Mouse (Mus musculus) thymus, adult 2 months (tissue): Measurements from ENCODE around the gene Grin1. TPM values are rescaled to one million over a fixed set of nuclear protein-coding genes. Genes with fewer than 3 reads are reported as not detected.
"Not testable (repeated sequence)": the region's sequence is repeated elsewhere in the genome, so short reads cannot be mapped to it uniquely, and the experiment has no call there.

Source experiments
- DNase-seq: peaks from one replicate; pipeline ENCODE4 v3.0.0; 2021
- H3K27ac ChIP-seq: fragments of 200-500 bp; 2 replicates; pipeline ENCODE4 v1.5.1; 2012; ENCODE audit warnings: low read length, control low read depth; ENCODE audit not compliant: control insufficient read depth, insufficient read depth
- H3K27me3 ChIP-seq: fragments of 200-500 bp; 2 replicates; pipeline ENCODE4 v1.6.1; 2012; ENCODE audit warnings: mild to moderate bottlenecking, low read length, moderate library complexity, mixed read lengths; ENCODE audit not compliant: control insufficient read depth, insufficient read depth
- H3K36me3 ChIP-seq: fragments of 200-500 bp; 2 replicates; pipeline ENCODE4 v1.6.1; 2012; ENCODE audit warnings: mild to moderate bottlenecking, low read length, moderate library complexity; ENCODE audit not compliant: control insufficient read depth, insufficient read depth
- H3K4me1 ChIP-seq: fragments of 200-500 bp; replicated peaks from 2 replicates; pipeline ENCODE4 v1.6.1; 2012; ENCODE audit warnings: low read length; ENCODE audit not compliant: control insufficient read depth, insufficient read depth
- H3K4me3 ChIP-seq: fragments of 200-500 bp; 2 replicates; pipeline ENCODE4 v1.5.1; 2012; ENCODE audit warnings: mild to moderate bottlenecking, low read length, control low read depth, moderate library complexity; ENCODE audit not compliant: control insufficient read depth, insufficient read depth
- CTCF ChIP-seq: fragments of 200-500 bp; IDR thresholded peaks from 2 replicates; pipeline ENCODE4 v1.5.1; 2012; ENCODE audit warnings: mild to moderate bottlenecking, control low read depth, low read length, moderate library complexity, borderline replicate concordance; ENCODE audit not compliant: control insufficient read depth, poor library complexity, insufficient read depth; ENCODE audit errors: extremely low read depth
- POLR2A ChIP-seq: fragments of 200-500 bp; IDR thresholded peaks from 2 replicates; pipeline ENCODE4 v1.6.1; 2012; ENCODE audit warnings: mild to moderate bottlenecking, low read length, control low read depth, moderate library complexity; ENCODE audit not compliant: control insufficient read depth, poor library complexity, insufficient read depth; ENCODE audit errors: extremely low read depth
- WGBS: fragments of 180-500 bp; shearing (Covaris S2); methylation state at CpG from one replicate; pipeline ENCODE4 v1.1.7; 2018; 5-methylcytosine and 5-hydroxymethylcytosine counted together
- polyA plus RNA-seq: library from polyadenylated mRNA; depleted of rRNA; stranded (reverse); fragments of >200 nt; gene quantifications from 2 replicates; pipeline ENCODE4 v1.2.3, GENCODE M21; 2012

Gene Grin1
- polyA plus RNA-seq, 1 experiment = 0.50 TPM

- peak; percentile 95 for DNase-seq
- Histone ChIP-seq H3K27me3 (no peaks in the 10 kb centered on the region), H3K4me1 (peaks cover 22% of the 10 kb centered on the region), H3K36me3 (no peaks in the 10 kb centered on the region), H3K4me3 (peak within 1 kb of the TSS; percentile 59), H3K27ac (no peak within 1 kb of the TSS)
- under 1% methylated on average over 39 of the region's 39 CpGs for WGBS
- TF ChIP-seq CTCF (no peak), POLR2A (peak; percentile 54)
Measured at GRCm38 (mm10) chr2:25262291-25262767, 56.7 kb downstream of the Grin1 start, which contains the start of gene Tprn. TSS of gene Tprn (plus strand) at chr2:25262618.

DNA sequence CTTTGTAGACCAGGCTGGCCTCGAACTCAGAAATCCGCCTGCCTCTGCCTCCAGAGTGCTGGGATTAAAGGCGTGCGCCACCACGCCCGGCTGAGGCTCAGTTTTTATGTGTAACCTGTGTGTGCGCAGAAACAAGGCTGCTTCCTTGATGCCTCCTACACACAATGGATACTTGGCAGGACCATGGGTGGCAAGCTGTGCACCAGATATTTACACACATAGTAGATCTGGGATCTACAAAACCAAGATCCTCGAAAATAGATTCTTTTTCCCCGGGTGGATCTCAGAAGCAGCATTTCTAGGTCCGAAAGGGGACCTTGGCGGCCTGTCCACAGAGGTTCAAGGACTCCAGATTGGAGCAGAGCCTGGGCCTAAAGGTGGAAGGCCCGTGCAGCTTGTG is 57.1 kb downstream of the Grin1 start:
- no peak overlapping the region for H3K27ac ChIP-seq
- peaks cover 22% of the 10 kb centered on the region for H3K4me1 ChIP-seq
- WGBS = 55% methylated on average over 12 of the region's 12 CpGs
- H3K4me3 ChIP-seq = peak overlapping the region; percentile 29; the same call in 1 of the 2 replicates
- TF ChIP-seq POLR2A (no peak), CTCF (no peak)
- no peak for DNase-seq
- H3K36me3 ChIP-seq = no peaks in the 10 kb centered on the region
- H3K27me3 ChIP-seq = no peaks in the 10 kb centered on the region

GRCm38 (mm10) chr2:25258887-25259286 is 60.1 kb downstream of the Grin1 start:
- no peak for TF ChIP-seq POLR2A
- TF ChIP-seq CTCF = no peak
- 88% methylated on average over 2 of the region's 2 CpGs for WGBS
- no peak for DNase-seq

DNA sequence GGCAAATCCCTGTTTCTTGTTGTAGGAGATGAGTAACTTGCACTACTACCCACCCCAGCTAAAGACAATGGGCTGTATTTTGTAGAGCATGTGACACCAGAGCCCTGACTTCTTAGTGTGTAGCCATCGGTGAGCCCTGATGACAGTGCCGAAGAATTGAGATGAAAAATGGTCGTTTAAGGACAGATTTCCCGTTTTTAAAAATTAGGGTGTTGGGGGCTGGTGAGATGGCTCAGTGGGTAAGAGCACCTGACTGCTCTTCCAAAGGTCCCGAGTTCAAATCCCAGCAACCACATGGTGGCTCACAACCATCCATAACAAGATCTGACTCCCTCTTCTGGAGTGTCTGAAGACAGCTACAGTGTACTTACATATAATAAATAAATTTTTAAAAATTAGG is 61.7 kb downstream of the Grin1 start:
- not testable (repeated sequence) for DNase-seq, H3K4me1 ChIP-seq, H3K4me3 ChIP-seq, H3K27ac ChIP-seq, H3K27me3 ChIP-seq, H3K36me3 ChIP-seq
- WGBS = 86% methylated on average over 5 of the region's 5 CpGs

More at GRCm38 (mm10) chr2:25258887-25259286, 60.1 kb downstream of the Grin1 start:
- H3K4me3 ChIP-seq = no peak overlapping the region
- H3K27ac ChIP-seq = no peak overlapping the region
- peaks cover 15% of the 10 kb centered on the region for H3K4me1 ChIP-seq
- no peaks in the 10 kb centered on the region for H3K27me3 ChIP-seq
- H3K36me3 ChIP-seq = no peaks in the 10 kb centered on the region

GRCm38 (mm10) chr2:25256443-25257109 is 62.4 kb downstream of the Grin1 start:
- peak; percentile 70 for DNase-seq

GRCm38 (mm10) chr2:25255284-25255779 is 63.7 kb downstream of the Grin1 start, which contains the start of gene Tmem203:
TSS of gene Tmem203 (plus strand) at chr2:25255439.
- H3K4me1 ChIP-seq = peaks cover 6% of the 10 kb centered on the region
- TF ChIP-seq CTCF = 0 out of 2 replicates have a peak, but pooled peaks have one; percentile 27
- TF ChIP-seq POLR2A = peak; percentile 77
- under 1% methylated on average over 39 of the region's 39 CpGs for WGBS
- H3K36me3 ChIP-seq = 0 out of 2 replicates have a peak, but pooled peaks cover 3% of the 10 kb centered on the region
- peak; percentile 86 for DNase-seq
- peak within 1 kb of the TSS; percentile 73 for H3K27ac ChIP-seq
- H3K4me3 ChIP-seq = peak within 1 kb of the TSS; percentile 82
- H3K27me3 ChIP-seq = no peaks in the 10 kb centered on the region

More at GRCm38 (mm10) chr2:25256443-25257109, 62.4 kb downstream of the Grin1 start:
- not testable (repeated sequence) for H3K27me3 ChIP-seq, H3K4me3 ChIP-seq, H3K36me3 ChIP-seq, H3K4me1 ChIP-seq, H3K27ac ChIP-seq
- 32% methylated on average over 12 of the region's 12 CpGs for WGBS

DNA sequence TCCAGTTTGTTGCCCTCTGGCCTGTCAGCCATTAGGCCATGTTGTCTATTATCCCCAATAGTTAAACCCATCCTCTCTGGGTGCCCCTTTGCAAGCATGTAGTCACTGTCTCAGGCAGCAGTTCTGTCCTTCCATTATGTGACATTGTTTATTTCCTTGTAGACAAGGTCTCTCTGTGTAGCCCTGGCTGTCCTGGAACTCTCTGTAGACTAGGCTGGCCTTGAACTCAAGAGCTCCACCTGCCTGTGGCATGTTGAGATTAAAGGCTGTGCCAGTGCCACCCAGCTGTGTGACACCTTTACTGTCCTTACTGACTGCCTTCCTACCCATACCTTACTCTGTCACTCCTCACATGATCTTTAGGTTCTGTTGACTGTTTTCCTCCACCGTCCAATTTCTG is 66.7 kb downstream of the Grin1 start:
- TF ChIP-seq POLR2A (no peak), CTCF (no peak)
- Histone ChIP-seq H3K27ac (no peak overlapping the region), H3K36me3 (peaks cover 18% of the 10 kb centered on the region), H3K27me3 (no peaks in the 10 kb centered on the region), H3K4me3 (no peak overlapping the region), H3K4me1 (peaks cover 6% of the 10 kb centered on the region)
- peak; percentile 30 for DNase-seq
- 92% methylated on average over 1 of the region's 1 CpGs for WGBS
